Mouse (Mus musculus) megakaryocyte, embryonic 14.5 days (primary cell): ENCODE results near the gene Prtg. TPM values are rescaled to one million over a fixed set of nuclear protein-coding genes. Genes with fewer than 3 reads are reported as not detected.

ENCODE experiments used
- H3K27me3 ChIP-seq: replicated peaks from 2 replicates; pipeline ENCODE3; 2012; ENCODE audit warnings: inconsistent platforms
- H3K36me3 ChIP-seq: replicated peaks from 2 replicates; pipeline ENCODE3; 2012; ENCODE audit warnings: low read length, inconsistent platforms, mixed read lengths
- H3K4me1 ChIP-seq: 2 replicates; pipeline ENCODE4 v1.6.1; 2012; ENCODE audit warnings: inconsistent platforms
- H3K4me3 ChIP-seq: replicated peaks from 2 replicates; pipeline ENCODE3; 2012; ENCODE audit warnings: moderate library complexity, mild to moderate bottlenecking, inconsistent platforms
- H3K9me3 ChIP-seq: 2 replicates; pipeline ENCODE4 v1.6.1; 2012; ENCODE audit warnings: inconsistent platforms
- FLI1 ChIP-seq: IDR thresholded peaks from 2 replicates; pipeline ENCODE4 v1.6.1; 2012; ENCODE audit warnings: low read length, inconsistent platforms, mixed read lengths
- GATA1 ChIP-seq: IDR thresholded peaks from 3 replicates; pipeline ENCODE4 v1.6.1; 2012; ENCODE audit warnings: mixed read lengths, low read length, inconsistent platforms, borderline replicate concordance
- polyA plus RNA-seq: library from polyadenylated mRNA; stranded (reverse); fragments of >175 nt; gene quantifications from 2 replicates; pipeline ENCODE4 v1.2.3, GENCODE M21; 2012; ENCODE audit warnings: low replicate concordance; ENCODE audit not compliant: insufficient read depth

The Prtg gene
- polyA plus RNA-seq, 1 experiment, result not detected

DNA sequence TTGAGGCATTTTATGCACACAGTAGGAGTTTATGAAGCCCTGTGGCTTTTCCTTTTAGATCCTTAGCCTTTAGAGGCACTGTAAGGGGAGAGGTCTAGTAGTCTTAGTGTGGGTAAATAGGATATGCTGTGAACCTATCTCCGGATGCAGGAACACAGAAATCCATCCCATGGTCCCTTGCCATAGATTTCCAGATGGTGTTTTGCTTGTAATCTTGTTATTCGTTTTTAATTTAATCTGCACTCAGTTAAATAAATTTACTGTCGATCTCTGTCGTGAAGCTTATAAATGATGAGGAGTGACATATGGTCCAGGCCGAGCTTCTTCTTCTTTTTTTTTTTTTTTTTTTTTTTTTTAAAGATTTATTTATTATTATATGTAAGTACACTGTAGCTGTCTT, 54.1 kb downstream of the Prtg start:
- TF ChIP-seq GATA1 (no peak), FLI1 (no peak)
- Histone ChIP-seq H3K4me3 (no peak overlapping the region), H3K36me3 (no peaks in the 10 kb centered on the region), H3K4me1 (no peaks in the 10 kb centered on the region), H3K9me3 (no peaks in the 10 kb centered on the region), H3K27me3 (peaks cover 10% of the 10 kb centered on the region)

GRCm38 (mm10) chr9:72861235-72861634, 54.6 kb downstream of the Prtg start:
- H3K9me3 ChIP-seq, result no peaks in the 10 kb centered on the region
- H3K4me1 ChIP-seq, result no peaks in the 10 kb centered on the region
- H3K4me3 ChIP-seq, result no peak overlapping the region
- H3K27me3 ChIP-seq, result peaks cover 10% of the 10 kb centered on the region
- TF ChIP-seq FLI1 (no peak), GATA1 (no peak)
- no peaks in the 10 kb centered on the region for H3K36me3 ChIP-seq

DNA sequence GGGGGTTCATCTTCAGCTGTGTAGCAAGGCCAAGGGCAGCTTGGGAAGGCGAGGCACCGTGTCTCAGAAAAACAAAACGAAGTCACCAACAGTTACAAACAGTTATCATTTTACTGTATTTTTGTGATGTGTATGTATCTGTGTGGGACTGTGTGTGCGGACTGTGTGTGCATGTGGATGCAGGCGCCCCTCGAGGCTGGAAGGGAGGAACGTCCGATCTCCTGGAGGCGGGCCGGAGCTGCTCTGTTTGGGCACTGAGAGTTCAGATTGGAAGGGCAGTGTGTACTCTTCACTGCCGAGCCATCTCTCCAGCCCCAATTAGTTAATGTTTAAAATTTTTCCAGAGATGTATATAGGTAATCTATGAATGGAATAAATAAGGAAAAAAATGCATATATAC, 55.5 kb downstream of the Prtg start:
- TF ChIP-seq FLI1, result no peak
- TF ChIP-seq GATA1, result no peak
- Histone ChIP-seq H3K9me3 (no peaks in the 10 kb centered on the region), H3K4me3 (no peak overlapping the region), H3K27me3 (peaks cover 8% of the 10 kb centered on the region), H3K4me1 (no peaks in the 10 kb centered on the region), H3K36me3 (no peaks in the 10 kb centered on the region)

- TF ChIP-seq GATA1, result no peak
- no peak for TF ChIP-seq FLI1
- Histone ChIP-seq H3K4me3 (no peak overlapping the region), H3K27me3 (peaks cover 11% of the 10 kb centered on the region)
Measured at GRCm38 (mm10) chr9:72862955-72863354, 56.3 kb downstream of the Prtg start.

GRCm38 (mm10) chr9:72863773-72864172, 57.1 kb downstream of the Prtg start:
- Histone ChIP-seq H3K4me3 (no peak overlapping the region), H3K36me3 (no peaks in the 10 kb centered on the region), H3K9me3 (no peaks in the 10 kb centered on the region), H3K27me3 (peaks cover 12% of the 10 kb centered on the region), H3K4me1 (no peaks in the 10 kb centered on the region)
- TF ChIP-seq GATA1, result no peak

More at GRCm38 (mm10) chr9:72862955-72863354, 56.3 kb downstream of the Prtg start:
- Histone ChIP-seq H3K36me3 (no peaks in the 10 kb centered on the region), H3K4me1 (no peaks in the 10 kb centered on the region), H3K9me3 (no peaks in the 10 kb centered on the region)

DNA sequence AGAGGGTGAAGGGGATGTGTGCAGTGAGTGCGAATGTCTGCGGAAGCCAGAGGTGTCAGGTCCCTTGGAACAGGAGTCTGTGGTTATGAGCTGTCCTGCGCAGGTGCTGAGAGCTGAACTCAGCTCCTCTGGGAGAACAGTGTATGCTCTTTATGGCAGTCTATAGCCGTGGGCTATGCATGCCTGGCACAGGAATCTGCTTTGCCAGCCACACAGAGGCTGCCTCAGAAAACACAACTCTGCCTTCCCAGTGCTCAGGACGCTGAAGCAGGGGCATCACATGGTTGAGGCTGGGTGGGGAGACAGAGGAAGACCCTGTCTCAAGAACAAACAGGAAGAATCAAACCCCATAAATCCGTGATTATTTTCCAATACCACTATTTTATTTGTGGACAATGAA, 60.8 kb downstream of the Prtg start:
- Histone ChIP-seq H3K27me3 (peaks cover 21% of the 10 kb centered on the region), H3K4me1 (0 out of 2 replicates have a peak, but pooled peaks cover 5% of the 10 kb centered on the region), H3K4me3 (no peak overlapping the region), H3K9me3 (no peaks in the 10 kb centered on the region), H3K36me3 (no peaks in the 10 kb centered on the region)
- no peak for TF ChIP-seq FLI1

DNA sequence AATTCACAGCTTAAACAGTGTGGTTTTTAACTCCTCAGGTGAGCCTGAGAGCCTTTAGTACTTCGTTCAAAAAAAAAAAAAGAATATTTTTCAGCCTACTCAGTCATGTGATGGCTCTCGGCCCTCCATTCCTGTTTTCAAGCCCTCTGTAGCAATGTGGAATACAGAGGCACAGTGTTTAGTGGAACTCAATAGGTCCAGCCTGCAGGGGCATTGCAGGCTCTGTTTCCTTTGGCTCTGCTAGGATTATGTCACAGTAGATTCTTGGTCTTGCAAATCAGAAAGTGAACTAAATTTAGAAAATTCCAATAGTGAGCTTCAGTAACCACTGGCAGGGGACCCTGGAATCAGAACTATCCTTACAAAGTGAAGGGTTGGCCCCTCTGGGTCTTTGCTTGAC, 62.1 kb downstream of the Prtg start:
- Histone ChIP-seq H3K4me1 (peaks cover 5% of the 10 kb centered on the region; the same call in 1 of the 2 replicates), H3K36me3 (no peaks in the 10 kb centered on the region), H3K4me3 (no peak overlapping the region), H3K27me3 (peaks cover 15% of the 10 kb centered on the region), H3K9me3 (no peaks in the 10 kb centered on the region)
- TF ChIP-seq FLI1 (no peak), GATA1 (no peak)

GRCm38 (mm10) chr9:72871506-72872297, 65.0 kb downstream of the Prtg start:
- H3K9me3 ChIP-seq, result no peaks in the 10 kb centered on the region
- no peak overlapping the region for H3K4me3 ChIP-seq
- TF ChIP-seq GATA1, result no peak
- TF ChIP-seq FLI1, result no peak
- H3K27me3 ChIP-seq, result peaks cover 18% of the 10 kb centered on the region
- H3K36me3 ChIP-seq, result no peaks in the 10 kb centered on the region
- peaks cover 5% of the 10 kb centered on the region; the same call in 1 of the 2 replicates for H3K4me1 ChIP-seq

DNA sequence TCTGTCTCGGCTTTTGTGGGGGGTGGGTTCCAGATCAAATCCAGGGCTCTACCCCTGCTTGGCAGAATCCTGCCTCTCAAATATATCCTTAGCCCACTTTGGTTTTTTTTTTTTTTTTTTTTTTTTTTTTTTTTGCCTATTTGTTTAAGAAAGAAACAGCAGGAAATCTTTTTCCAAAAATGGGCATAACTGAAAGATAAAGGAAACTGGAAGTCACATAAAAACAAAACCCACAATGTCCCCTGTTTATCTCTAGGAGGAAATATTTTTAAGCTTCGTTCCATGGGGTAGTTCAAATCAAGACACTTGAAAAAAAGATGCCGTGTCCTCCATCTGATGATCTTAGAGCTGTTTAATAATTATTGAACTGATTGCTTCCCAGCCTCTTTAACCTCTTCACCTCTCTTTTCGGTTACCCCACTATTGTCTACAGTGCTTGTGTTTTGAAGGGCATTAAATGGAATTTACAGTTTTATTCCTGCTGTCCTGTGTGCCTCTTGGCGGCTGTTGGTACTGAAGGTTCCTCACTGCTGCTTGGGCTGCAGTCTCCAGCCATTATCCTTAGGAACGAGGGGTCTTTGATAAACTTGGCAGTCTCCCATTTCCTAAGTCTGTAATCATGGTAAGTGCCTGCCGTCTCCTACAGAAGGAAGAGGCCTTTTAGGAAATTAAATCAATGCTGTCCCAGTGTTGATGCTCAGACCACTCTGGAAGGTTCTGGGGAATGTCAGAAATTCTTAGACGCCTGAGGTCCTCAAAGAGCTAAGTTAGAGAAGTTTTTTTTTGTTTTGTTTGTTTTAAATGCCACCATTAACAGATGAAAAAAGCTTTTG, 65.8 kb downstream of the Prtg start:
- Histone ChIP-seq H3K4me3 (no peak overlapping the region), H3K27me3 (peaks cover 18% of the 10 kb centered on the region), H3K9me3 (no peaks in the 10 kb centered on the region), H3K4me1 (peaks cover 5% of the 10 kb centered on the region; the same call in 1 of the 2 replicates), H3K36me3 (no peaks in the 10 kb centered on the region)
- TF ChIP-seq FLI1, result no peak
- TF ChIP-seq GATA1, result no peak

GRCm38 (mm10) chr9:72875878-72876277, 69.2 kb downstream of the Prtg start:
- Histone ChIP-seq H3K27me3 (peaks cover 28% of the 10 kb centered on the region), H3K4me3 (no peak overlapping the region), H3K9me3 (no peaks in the 10 kb centered on the region), H3K4me1 (peaks cover 5% of the 10 kb centered on the region; the same call in 1 of the 2 replicates), H3K36me3 (no peaks in the 10 kb centered on the region)
- TF ChIP-seq GATA1 (no peak), FLI1 (no peak)
